Mouse (Mus musculus) MEL (cell line): ENCODE measurements around the gene Mau2. TPM values are rescaled to one million over a fixed set of nuclear protein-coding genes. Genes with fewer than 3 reads are reported as not detected.

Experiments
- DNase-seq: peaks from one replicate; pipeline ENCODE4 v3.0.0; 2011; ENCODE audit warnings: low read depth, low spot score
- H3K27ac ChIP-seq: 2 replicates; pipeline ENCODE4 v1.5.1; 2012; ENCODE audit warnings: low read depth, mild to moderate bottlenecking, control low read depth, low read length, moderate library complexity; ENCODE audit not compliant: control insufficient read depth
- H3K27me3 ChIP-seq, 2 experiments: fragments of 150-350 bp in 1 of 2; sonication (generic) in 1 of 2; 2 replicates each; pipeline ENCODE4 v1.6.1; 2012; ENCODE audit warnings: low read length in 2 of 2, mild to moderate bottlenecking in 2 of 2, improper control_type of control experiment in 1 of 2, moderate library complexity in 1 of 2; ENCODE audit not compliant: insufficient read depth in 2 of 2, control insufficient read depth in 1 of 2
- H3K36me3 ChIP-seq, 2 experiments: 2 replicates each; pipeline ENCODE4 v1.6.1; 2012 to 2014; ENCODE audit warnings: low read length in 2 of 2, improper control_type of control experiment in 1 of 2, inconsistent platforms in 1 of 2, mild to moderate bottlenecking in 1 of 2; ENCODE audit not compliant: insufficient read depth in 2 of 2, control insufficient read depth in 1 of 2
- H3K4me1 ChIP-seq, 2 experiments: fragments of 150-350 bp in 1 of 2; sonication (generic) in 1 of 2; 2 replicates each; pipeline ENCODE4 v1.6.1; 2012; ENCODE audit warnings: low read length in 2 of 2, improper control_type of control experiment in 1 of 2, mild to moderate bottlenecking in 1 of 2; ENCODE audit not compliant: insufficient read depth in 2 of 2, control insufficient read depth in 1 of 2
- H3K4me3 ChIP-seq, 2 experiments: fragments of 150-350 bp in 1 of 2; sonication (generic) in 1 of 2; 2 replicates each; pipeline ENCODE4 v1.5.1; 2012; ENCODE audit warnings: low read depth in 2 of 2, low read length in 2 of 2, mild to moderate bottlenecking in 2 of 2, moderate library complexity in 2 of 2, control low read depth in 1 of 2, improper control_type of control experiment in 1 of 2; ENCODE audit not compliant: control insufficient read depth in 1 of 2, insufficient read depth in 1 of 2
- H3K79me2 ChIP-seq: 2 replicates; pipeline ENCODE4 v1.6.1; 2012; ENCODE audit warnings: mild to moderate bottlenecking, low read length, moderate library complexity; ENCODE audit not compliant: control insufficient read depth, poor library complexity, insufficient read depth
- H3K9ac ChIP-seq: 2 replicates; pipeline ENCODE4 v1.6.1; 2012; ENCODE audit warnings: low read depth, mild to moderate bottlenecking, control low read depth, low read length, moderate library complexity; ENCODE audit not compliant: control insufficient read depth, poor library complexity, severe bottlenecking
- H3K9me3 ChIP-seq: fragments of 150-350 bp; sonication (generic); replicated peaks from 2 replicates; pipeline ENCODE4 v1.6.1; 2012; ENCODE audit warnings: mild to moderate bottlenecking, low read length, improper control_type of control experiment, moderate library complexity; ENCODE audit not compliant: insufficient read depth
- CHD2 ChIP-seq: IDR thresholded peaks from 2 replicates; pipeline ENCODE4 v1.6.1; 2011; ENCODE audit warnings: low read length, improper control_type of control experiment
- E2F4 ChIP-seq: IDR thresholded peaks from 2 replicates; pipeline ENCODE4 v1.6.1; 2011; ENCODE audit warnings: low read depth, low read length, improper control_type of control experiment, borderline replicate concordance
- ELF1 ChIP-seq: IDR thresholded peaks from 2 replicates; pipeline ENCODE4 v1.6.1; 2014; ENCODE audit warnings: low read depth, mild to moderate bottlenecking, inconsistent platforms, low read length, improper control_type of control experiment, moderate library complexity
- EP300 ChIP-seq, 2 experiments: IDR thresholded peaks; 2 replicates each; pipeline ENCODE4 v1.6.1; 2011; ENCODE audit warnings: improper control_type of control experiment in 2 of 2, low read length in 2 of 2, low read depth in 1 of 2, mild to moderate bottlenecking in 1 of 2
- JUND ChIP-seq: IDR thresholded peaks from 2 replicates; pipeline ENCODE4 v1.6.1; 2011; ENCODE audit warnings: low read depth, mild to moderate bottlenecking, improper control_type of control experiment, low read length
- KAT2A ChIP-seq: conservative IDR thresholded peaks from 2 replicates; pipeline ENCODE4 v1.6.1; 2012; ENCODE audit warnings: low read depth, low read length, improper control_type of control experiment, inconsistent platforms
- MAFK ChIP-seq: IDR thresholded peaks from 2 replicates; pipeline ENCODE4 v1.6.1; 2011; ENCODE audit warnings: low read depth, mild to moderate bottlenecking, low read length, improper control_type of control experiment, borderline replicate concordance
- MAZ ChIP-seq: IDR thresholded peaks from 2 replicates; pipeline ENCODE4 v1.6.1; 2012; ENCODE audit warnings: low read depth, mild to moderate bottlenecking, inconsistent platforms, low read length, improper control_type of control experiment
- NRF1 ChIP-seq: IDR thresholded peaks from 2 replicates; pipeline ENCODE4 v1.6.1; 2014; ENCODE audit warnings: low read depth, mild to moderate bottlenecking, inconsistent platforms, low read length, improper control_type of control experiment, moderate library complexity; ENCODE audit not compliant: poor library complexity, insufficient read depth, severe bottlenecking
- POLR2A ChIP-seq, 2 experiments: IDR thresholded peaks; 2 replicates each; pipeline ENCODE4 v1.6.1; 2011 to 2012; ENCODE audit warnings: low read length in 2 of 2, mild to moderate bottlenecking in 2 of 2, control low read depth in 1 of 2, improper control_type of control experiment in 1 of 2, low read depth in 1 of 2, moderate library complexity in 1 of 2; ENCODE audit not compliant: control insufficient read depth in 1 of 2, insufficient read depth in 1 of 2, poor library complexity in 1 of 2
- POLR2AphosphoS2 ChIP-seq: IDR thresholded peaks from 2 replicates; pipeline ENCODE4 v1.6.1; 2011; ENCODE audit warnings: low read length, improper control_type of control experiment
- POLR2AphosphoS5 ChIP-seq: IDR thresholded peaks from 2 replicates; pipeline ENCODE4 v1.6.1; 2012; ENCODE audit warnings: low read depth, borderline replicate concordance, mild to moderate bottlenecking, inconsistent platforms, low read length, moderate library complexity, mixed read lengths
- RAD21 ChIP-seq: IDR thresholded peaks from 2 replicates; pipeline ENCODE4 v1.6.1; 2011; ENCODE audit warnings: mild to moderate bottlenecking, low read depth, low read length, improper control_type of control experiment
- TAL1 ChIP-seq: IDR thresholded peaks from 2 replicates; pipeline ENCODE4 v1.6.1; 2012; ENCODE audit warnings: mild to moderate bottlenecking, inconsistent platforms, low read length, moderate library complexity, mixed read lengths
- TBP ChIP-seq: IDR thresholded peaks from 2 replicates; pipeline ENCODE4 v1.8.0; 2011; ENCODE audit warnings: low read depth, low read length, improper control_type of control experiment
- TCF12 ChIP-seq: IDR thresholded peaks from 2 replicates; pipeline ENCODE4 v1.6.1; 2014; ENCODE audit warnings: low read depth, mild to moderate bottlenecking, inconsistent platforms, low read length, improper control_type of control experiment, moderate library complexity
- UBTF ChIP-seq: IDR thresholded peaks from 2 replicates; pipeline ENCODE4 v1.6.1; 2012; ENCODE audit warnings: low read depth, mild to moderate bottlenecking, inconsistent platforms, low read length, improper control_type of control experiment, moderate library complexity, borderline replicate concordance; ENCODE audit not compliant: insufficient read depth
- USF1 ChIP-seq: IDR thresholded peaks from 2 replicates; pipeline ENCODE4 v1.6.1; 2014; ENCODE audit warnings: low read depth, mild to moderate bottlenecking, inconsistent platforms, low read length, improper control_type of control experiment, moderate library complexity
- ZKSCAN1 ChIP-seq: IDR thresholded peaks from 2 replicates; pipeline ENCODE4 v1.6.1; 2012; ENCODE audit warnings: low read depth, mild to moderate bottlenecking, inconsistent platforms, low read length, improper control_type of control experiment, moderate library complexity
- ZMIZ1 ChIP-seq: IDR thresholded peaks from 2 replicates; pipeline ENCODE4 v1.6.1; 2012; ENCODE audit warnings: low read depth, mild to moderate bottlenecking, inconsistent platforms, low read length, improper control_type of control experiment, moderate library complexity
- ZNF384 ChIP-seq: IDR thresholded peaks from 2 replicates; pipeline ENCODE4 v1.6.1; 2012; ENCODE audit warnings: low read depth, mild to moderate bottlenecking, inconsistent platforms, low read length, improper control_type of control experiment
- polyA plus RNA-seq, 2 experiments: library from polyadenylated mRNA; stranded (reverse) in 1 of 2; unstranded in 1 of 2; fragments of >175 nt in 1 of 2; fragments of >200 nt in 1 of 2; gene quantifications; 2 replicates each; pipeline versions ENCODE4 v1.2.1 to v1.2.4; 2012; ENCODE audit warnings: low replicate concordance in 2 of 2, low read depth in 1 of 2; ENCODE audit not compliant: insufficient read length in 2 of 2, insufficient read depth in 1 of 2, missing spikeins in 1 of 2
- total RNA-seq: library from RNA; depleted of rRNA; stranded (reverse); fragments of 300-350 nt; gene quantifications from 2 replicates; pipeline ENCODE4 v1.2.3, GENCODE M21; 2012

Gene Mau2
- total and polyA plus RNA-seq, 3 experiments: 39.2 to 43.4 TPM; not detected in 1

DNA sequence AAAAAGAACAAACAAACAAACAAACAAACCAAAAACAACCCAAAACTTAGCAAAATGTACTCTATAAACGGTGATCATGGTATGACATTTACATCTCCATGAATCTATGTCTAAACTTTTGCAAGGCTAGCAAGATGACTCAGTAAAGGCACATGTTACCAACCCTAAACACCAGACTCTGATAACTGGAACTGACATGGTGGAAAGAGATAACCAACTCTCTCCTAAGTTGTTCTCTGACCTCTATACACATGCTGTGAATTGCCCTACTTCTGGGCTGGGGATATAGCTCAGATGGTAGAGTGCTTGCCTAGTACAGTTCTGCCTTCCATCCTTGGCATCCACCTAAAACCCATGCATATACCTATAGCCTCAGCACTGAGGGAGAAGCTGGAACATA lies 4.5 kb downstream of the Mau2 start:
- Histone ChIP-seq H3K36me3 (peaks cover 3 to 6% of the 10 kb centered on the region in 2 experiments; a peak in 3 of 4 replicates), H3K4me3 (no peak overlapping the region), H3K4me1 (peaks cover 0 to 3% of the 10 kb centered on the region in 2 experiments; a peak in 1 of 4 replicates), H3K9ac (no peak overlapping the region), H3K9me3 (no peaks in the 10 kb centered on the region), H3K79me2 (peaks cover 55% of the 10 kb centered on the region), H3K27ac (no peak overlapping the region), H3K27me3 (no peaks in the 10 kb centered on the region)
- TF ChIP-seq CHD2 (no peak), NRF1 (no peak), JUND (no peak), ELF1 (no peak), ZMIZ1 (no peak), KAT2A (no peak), TBP (no peak), ZKSCAN1 (no peak), TCF12 (no peak), POLR2AphosphoS2 (no peak), POLR2A (IDR thresholded peaks at IDR 0.05; ENCODE audit: control insufficient read depth in 1 of 2, insufficient read depth in 1 of 2, low read depth in 1 of 2, low read length in 2 of 2, poor library complexity in 1 of 2) (no peak), MAFK (no peak), USF1 (no peak)
- no peak for DNase-seq

DNA sequence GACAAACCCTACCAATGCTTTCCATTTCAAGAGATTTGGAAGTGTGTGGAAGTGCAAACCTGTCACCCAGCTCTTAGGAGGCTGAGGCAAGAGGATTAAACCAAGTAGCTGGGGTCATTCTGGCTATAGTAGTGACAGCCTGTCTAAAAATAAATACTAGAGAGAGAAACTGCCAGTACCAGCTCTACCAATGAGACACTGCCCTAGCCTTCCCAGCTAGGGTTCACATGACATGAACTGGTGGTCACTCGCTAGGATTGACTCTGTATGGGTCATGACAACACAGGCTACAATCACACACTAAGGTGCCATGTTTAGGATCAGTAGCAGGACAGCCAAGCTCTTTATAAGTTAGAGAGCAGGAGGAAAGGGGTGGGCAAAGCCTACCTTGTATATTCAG lies 12.3 kb downstream of the Mau2 start:
- Histone ChIP-seq H3K9ac (no peak overlapping the region), H3K4me1 (no peaks in the 10 kb centered on the region), H3K36me3 (peaks cover 0 to 7% of the 10 kb centered on the region in 2 experiments; a peak in 2 of 4 replicates), H3K27ac (no peak overlapping the region), H3K27me3 (no peaks in the 10 kb centered on the region), H3K4me3 (no peak overlapping the region), H3K9me3 (no peaks in the 10 kb centered on the region), H3K79me2 (peaks cover 4% of the 10 kb centered on the region; the same call in 1 of the 2 replicates)
- DNase-seq: no peak
- TF ChIP-seq POLR2AphosphoS5 (no peak), MAZ (no peak), RAD21 (no peak), TAL1 (no peak), USF1 (no peak), ZNF384 (no peak), EP300 (IDR thresholded peaks at IDR 0.05; ENCODE audit: low read depth in 1 of 2, low read length in 2 of 2) (no peak), UBTF (no peak), E2F4 (no peak), TBP (no peak), ZMIZ1 (no peak), CHD2 (no peak), JUND (no peak)
